Mouse (Mus musculus) brain, adult 2 months (tissue): ENCODE data around the gene Gm21828.
"Not testable (repeated sequence)": the region's sequence is repeated elsewhere in the genome, so short reads cannot be mapped to it uniquely, and the experiment has no call there.

Experiments
- DNase-seq: peaks from one replicate; pipeline ENCODE4 v3.0.0; 2011; ENCODE audit warnings: low read depth, low spot score

Gm21828 gene

DNA sequence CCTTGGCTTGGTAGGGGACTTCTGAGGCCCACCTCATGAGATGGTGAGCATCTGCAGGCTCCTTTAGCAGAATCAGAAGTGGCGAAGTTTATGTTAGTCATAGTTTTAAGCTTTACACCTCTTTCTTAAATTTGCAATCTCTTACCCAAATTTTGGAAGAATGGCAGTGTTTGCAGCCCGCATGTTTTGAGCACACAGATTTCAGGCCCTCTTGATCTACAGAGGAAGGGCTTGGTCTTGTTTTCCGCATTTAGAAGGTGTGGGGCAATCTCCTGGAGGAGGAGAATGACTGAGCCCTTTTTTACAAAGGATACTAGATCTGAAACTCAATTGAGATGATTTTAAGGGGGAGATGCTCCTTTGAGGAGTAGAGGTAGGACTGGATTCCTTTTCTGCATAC lies at the start of gene Gm21828:
Gene Gm21828, minus strand, starts transcription at position 101 of the 400 bp plus-strand sequence.
- not testable (repeated sequence) for DNase-seq

- DNase-seq: not testable (repeated sequence)
Observed at GRCm38 (mm10) chrY:13252091-13252490, 28.4 kb upstream of the Gm21828 start, which contains the start of the genes Gm21440 and Gm21454. Gm21440 (plus strand) TSS chrY:13252391. Gm21454 (plus strand) TSS chrY:13252442.
